Mouse (Mus musculus) activated CD4-positive, CD25-positive, alpha-beta regulatory T cell, adult 4 months (primary cell): ENCODE measurements around the gene AW549877. TPM values are rescaled to one million over a fixed set of nuclear protein-coding genes. Genes with fewer than 3 reads are reported as not detected.

Source experiments
- ATAC-seq: one replicate; pipeline ENCODE4 v1.8.0; 2017
- polyA plus RNA-seq, 2 experiments: library from polyadenylated mRNA; unstranded; fragments of 100-300 nt; shearing (Covaris generic); gene quantifications; one replicate each; pipeline ENCODE4 v1.2.1; 2017

The AW549877 gene
- 10 to 100 TPM; 26.7 to 29.1 TPM for polyA plus RNA-seq

GRCm38 (mm10) chr15:3995448-3996266 lies at the start of gene AW549877:
AW549877 (minus strand) TSS chr15:3995744.
- peak; percentile 97 for ATAC-seq

DNA sequence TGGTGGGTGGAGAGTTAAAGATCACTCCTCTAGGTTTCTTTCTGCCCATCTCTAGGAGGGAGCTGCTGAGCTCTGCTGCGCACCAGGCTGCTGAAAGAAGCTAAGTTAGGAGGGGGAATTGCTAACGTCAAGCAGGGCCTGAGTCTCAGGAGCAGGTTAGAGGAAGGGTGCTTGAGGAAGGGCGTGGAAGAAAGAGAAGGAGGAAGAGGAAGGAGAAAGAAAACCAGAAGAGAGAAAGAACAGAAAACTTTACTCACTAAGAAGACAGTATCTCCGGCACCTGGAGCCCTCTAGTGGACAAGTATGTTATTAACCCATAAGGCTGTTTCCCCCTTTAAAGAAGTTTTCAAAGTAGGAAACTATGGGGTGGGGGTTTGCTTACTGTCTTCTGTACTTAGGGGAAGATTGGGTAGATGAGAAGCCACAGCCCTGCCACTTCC lies 47.5 kb upstream of the AW549877 start:
- peak; percentile 81 for ATAC-seq

- ATAC-seq = peak; percentile 20
Measured at GRCm38 (mm10) chr15:4042423-4042822, 46.9 kb upstream of the AW549877 start.

GRCm38 (mm10) chr15:4033168-4034004 lies 37.8 kb upstream of the AW549877 start:
- peak; percentile 33 for ATAC-seq

DNA sequence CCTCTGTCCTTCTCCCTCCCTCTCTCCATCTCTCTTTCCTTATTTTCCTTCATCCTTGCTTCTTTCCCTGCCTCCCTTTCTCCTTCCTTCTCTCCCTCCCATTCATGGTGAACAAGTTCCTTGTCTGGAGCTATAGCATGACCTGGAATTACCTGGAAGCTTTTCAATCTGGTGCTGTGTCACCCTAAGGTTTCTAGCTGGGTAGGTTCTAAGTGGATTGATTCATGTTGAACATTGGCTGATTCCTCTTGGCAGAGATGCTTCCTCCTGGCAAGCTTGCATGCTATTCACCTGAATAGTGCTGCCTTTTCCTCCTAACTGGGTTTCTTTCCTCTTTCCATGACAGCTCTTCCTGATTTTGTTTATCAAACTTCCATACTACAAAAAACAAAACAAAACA lies 33.4 kb upstream of the AW549877 start:
- no peak for ATAC-seq

DNA sequence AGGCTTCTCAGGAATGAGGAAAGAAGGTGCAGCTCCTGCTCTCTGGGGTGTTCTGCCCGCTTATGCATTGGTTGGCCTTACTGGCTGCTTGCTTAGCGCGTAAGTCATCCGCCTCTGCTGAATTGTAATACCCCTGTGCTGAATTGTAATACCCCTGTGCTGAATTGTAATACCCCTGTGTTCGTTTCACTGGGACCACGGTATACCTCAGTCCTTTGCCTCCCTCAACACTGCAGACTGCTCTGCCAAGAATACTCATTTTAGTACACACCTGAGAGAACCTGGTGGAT lies 32.8 kb upstream of the AW549877 start:
- no peak for ATAC-seq

- no peak for ATAC-seq
Measured at GRCm38 (mm10) chr15:4027671-4028410, 32.3 kb upstream of the AW549877 start.

DNA sequence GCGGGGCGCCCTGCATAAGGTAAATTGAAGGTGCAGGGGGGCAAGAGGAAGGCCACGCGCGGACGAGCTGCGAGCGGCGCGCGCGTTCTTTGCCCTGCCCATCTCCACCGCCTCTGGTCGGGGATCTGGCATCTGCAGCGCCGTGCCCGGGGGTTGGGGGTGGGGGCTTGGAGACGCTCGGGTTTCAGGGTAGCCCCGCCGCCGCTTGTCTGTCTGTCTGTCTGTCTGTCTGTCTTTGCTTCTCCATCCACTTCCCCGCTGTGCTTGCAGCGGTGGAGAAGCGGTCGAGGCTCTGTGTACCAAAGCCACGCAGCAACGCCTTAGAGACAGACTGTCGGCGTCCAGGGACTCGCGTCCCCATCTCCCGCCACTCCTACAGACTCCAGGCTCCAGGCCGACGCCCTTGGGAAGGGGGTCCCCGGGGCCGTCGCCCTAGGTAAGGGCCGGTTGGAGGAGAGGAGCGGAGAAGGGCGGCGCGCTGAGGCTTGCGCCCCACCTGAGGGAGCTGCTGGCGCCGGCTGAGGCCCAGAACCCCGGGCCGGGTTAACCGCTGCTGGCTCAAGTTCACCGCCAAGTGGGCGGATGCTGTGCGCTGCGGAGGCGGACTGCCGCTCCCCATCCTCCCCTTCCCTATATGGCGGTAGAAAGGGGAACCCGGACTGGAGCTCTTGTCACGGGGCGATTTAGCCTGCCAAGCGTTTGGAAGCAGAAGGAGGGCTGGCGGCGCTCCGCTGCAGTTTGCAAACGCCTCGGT lies 31.5 kb upstream of the AW549877 start:
- peak; percentile 66 for ATAC-seq

GRCm38 (mm10) chr15:4026231-4026773 lies 30.8 kb upstream of the AW549877 start, which contains the start of gene Oxct1:
Oxct1 (plus strand) TSS chr15:4026383.
- peak; percentile 83 for ATAC-seq

- no peak for ATAC-seq
Measured at GRCm38 (mm10) chr15:4025508-4025904, 30.0 kb upstream of the AW549877 start.

DNA sequence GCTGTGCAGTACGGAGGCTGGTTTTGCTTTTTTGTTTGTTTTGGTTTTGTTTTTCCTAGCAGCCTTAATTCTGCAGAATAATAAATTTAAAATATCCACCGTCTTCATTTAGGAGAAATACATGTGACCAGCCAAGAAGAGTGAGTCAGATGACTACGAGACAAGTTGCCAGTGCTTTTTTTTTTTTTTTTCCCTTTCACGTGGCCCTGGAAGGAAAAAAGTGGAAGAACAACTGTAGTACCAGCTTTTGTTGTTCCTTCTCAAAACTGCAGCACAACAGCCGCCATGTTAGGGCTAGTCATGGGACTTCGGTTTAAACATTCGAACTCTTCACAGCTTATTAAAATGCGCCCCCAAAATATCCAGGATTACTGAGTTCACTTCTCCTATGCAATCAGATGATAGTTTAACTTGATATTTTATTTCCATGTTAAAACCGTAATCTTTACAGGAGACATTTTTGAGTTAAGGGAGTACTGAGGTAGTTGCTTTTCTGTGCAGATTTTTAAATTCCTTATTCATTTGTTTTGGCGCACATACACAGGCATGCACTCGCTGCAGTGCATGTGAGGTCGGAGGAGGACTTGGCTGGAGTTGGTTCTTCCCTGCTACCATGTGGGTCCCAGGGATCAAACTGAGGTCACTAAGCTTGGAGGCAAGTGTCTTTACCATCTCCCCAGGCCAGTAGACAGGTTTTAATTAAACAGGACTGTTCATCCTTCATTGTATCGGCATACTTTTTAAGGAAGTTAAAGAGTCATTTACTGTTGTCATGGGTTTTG lies 29.4 kb upstream of the AW549877 start:
- ATAC-seq = no peak

- no peak for ATAC-seq
Measured at GRCm38 (mm10) chr15:4023747-4024146, 28.2 kb upstream of the AW549877 start.

DNA sequence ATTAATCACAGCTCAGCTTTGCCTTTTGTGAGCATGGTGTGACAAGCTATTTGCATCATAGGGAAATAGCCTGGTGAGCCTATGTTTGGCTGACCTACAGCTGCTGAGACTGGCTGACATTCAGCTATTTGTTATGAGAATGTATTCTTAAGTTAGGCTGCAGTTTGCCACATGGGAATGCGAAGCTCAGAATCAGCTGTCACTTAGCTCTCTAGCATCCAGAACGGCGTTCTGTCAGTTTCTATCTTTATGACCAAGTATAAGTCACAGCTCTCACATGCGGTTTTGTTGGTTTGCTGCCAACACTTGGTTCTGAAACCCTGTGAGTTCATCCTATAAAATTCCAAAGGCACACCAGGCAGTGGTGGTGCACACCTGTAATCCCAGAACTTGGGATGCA lies 25.2 kb upstream of the AW549877 start:
- no peak for ATAC-seq

DNA sequence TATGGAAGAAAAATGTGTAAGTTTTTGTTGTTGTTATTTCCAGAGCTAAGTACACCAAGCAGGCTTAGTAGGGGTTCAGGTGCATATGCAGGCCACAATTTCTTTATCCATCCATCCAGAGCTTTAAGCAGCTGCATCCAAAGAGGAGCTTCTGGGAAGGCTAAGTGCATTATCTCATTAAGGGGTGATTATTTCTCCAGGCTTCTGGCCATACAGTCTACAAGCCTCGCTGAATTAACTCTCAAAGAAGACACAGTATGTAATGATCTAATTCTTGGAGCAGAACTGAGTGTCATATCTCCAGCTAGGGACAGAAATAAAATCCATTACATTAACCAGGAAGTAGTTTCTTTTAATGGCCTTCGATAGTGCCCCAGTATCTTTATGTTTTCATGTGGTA lies 18.3 kb upstream of the AW549877 start:
- no peak for ATAC-seq

DNA sequence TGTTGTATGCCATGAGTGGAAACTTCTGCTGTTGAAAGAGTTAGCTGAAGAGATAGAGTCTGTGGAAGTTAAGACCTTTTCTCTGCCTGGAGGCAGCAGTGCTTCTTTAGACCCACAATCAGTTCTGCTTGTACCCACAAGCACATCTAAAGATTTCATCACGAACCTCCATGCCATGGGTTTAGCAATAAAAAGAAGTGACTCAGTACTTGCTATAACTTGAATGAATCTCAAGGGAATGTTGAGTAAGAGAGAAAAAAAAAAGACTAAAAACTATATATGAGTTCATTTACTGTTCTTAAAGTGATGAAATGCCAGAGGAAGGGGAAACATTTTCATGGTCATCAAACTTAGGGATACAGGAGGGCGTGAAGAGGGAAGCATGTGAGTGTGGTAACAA lies 5.0 kb upstream of the AW549877 start:
- no peak for ATAC-seq

DNA sequence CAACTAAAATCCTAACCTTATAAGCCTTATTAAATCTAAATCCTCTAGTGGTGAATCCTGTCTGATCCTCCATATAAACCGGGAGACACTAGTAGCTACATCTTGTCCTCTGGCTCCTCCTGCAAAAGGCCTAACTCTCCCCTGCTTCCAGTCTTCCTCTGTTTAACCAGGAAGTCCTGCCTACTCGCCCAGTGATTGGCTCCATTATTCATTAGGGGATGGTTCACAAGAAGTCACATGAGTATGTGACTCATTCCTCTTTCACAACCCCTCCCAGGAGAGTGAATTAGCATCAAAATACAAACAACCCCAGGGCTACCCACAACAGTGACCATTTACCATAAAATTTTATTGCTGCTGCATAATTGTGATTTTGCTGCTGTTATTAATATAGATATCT lies 3.6 kb upstream of the AW549877 start:
- ATAC-seq = no peak

DNA sequence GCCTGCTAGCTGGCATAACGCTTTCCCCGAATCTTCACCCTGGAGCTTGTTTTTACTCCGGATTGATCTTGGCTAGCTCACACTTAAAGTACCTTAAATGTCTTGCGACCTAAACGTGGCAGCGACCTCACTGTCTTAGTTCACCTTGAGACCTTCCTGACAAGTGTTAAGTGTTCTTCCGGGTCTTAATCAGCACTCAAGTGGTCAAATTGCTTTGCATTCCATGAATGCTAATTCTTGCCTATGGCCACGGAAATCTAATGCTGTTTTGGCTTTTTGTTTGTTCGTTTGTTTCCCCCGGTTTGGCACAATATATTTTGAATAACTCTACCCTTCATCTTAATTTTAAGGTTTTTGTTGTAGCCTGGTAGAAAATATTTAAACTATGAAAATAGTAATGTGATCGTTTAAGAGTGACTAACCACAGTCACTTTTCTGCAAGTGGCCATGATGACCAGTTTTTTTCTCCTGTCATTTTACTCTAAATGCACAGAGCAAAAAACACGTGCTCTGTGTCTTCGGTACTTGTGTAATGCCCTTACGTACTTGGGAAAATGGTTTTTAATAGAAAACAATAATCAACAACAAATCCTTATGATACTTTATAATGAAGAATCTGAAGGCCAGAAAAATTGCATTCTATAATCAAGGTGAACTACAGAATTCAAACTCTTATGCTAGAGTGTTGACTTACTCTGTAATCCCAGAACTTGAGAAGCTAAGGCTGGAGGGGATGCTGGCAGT lies 895 bp upstream of the AW549877 start:
- ATAC-seq = no peak

GRCm38 (mm10) chr15:3994852-3995447 lies 594 bp downstream of the AW549877 start:
- ATAC-seq = no peak

GRCm38 (mm10) chr15:3987981-3988380 lies 7.6 kb downstream of the AW549877 start:
- peak; percentile 76 for ATAC-seq

DNA sequence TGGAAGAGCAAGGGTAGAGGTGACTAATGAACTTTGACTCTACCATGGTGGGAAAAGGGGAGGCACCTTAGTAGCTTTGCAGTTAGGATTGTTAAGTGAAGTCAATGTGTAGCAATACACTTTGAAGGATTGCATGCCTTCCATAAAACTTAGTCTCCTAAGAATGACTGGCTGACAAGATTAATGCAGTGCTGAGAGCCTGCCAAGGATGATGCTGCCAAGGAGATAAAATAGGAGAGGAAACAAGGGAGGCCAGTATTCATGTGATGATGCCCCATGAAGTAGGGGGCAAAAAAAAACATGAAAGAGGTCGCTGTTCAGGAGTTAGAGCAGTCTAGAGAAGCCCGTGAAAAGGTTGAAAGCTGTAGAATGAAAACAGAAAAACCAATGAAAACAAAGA lies 10.7 kb downstream of the AW549877 start:
- ATAC-seq = no peak
